Mouse (Mus musculus): ENCODE data around the gene Proser2.

Gene Proser2

GRCm38 (mm10) chr2:6072685-6073260 is 57.2 kb downstream of the Proser2 start:
- DNase-seq (ENCODE audit: low read depth, low spot score), result no peak

GRCm38 (mm10) chr2:6071598-6072440 is 58.2 kb downstream of the Proser2 start:
- DNase-seq (ENCODE audit: low read depth, low spot score), result no peak

- DNase-seq (ENCODE audit: low read depth, low spot score), result no peak
These were observed 59.1 kb downstream of the Proser2 start for GRCm38 (mm10) chr2:6070925-6071324.

GRCm38 (mm10) chr2:6067341-6067740 is 62.7 kb downstream of the Proser2 start:
- DNase-seq (ENCODE audit: low read depth, low spot score), result no peak

- no peak for DNase-seq (ENCODE audit: low read depth, low spot score)
These were observed 69.8 kb downstream of the Proser2 start for GRCm38 (mm10) chr2:6060071-6060804.

GRCm38 (mm10) chr2:6059291-6059690 is 70.7 kb downstream of the Proser2 start:
- DNase-seq (ENCODE audit: low read depth, low spot score), result no peak

GRCm38 (mm10) chr2:6056518-6056917 is 73.5 kb downstream of the Proser2 start:
- DNase-seq (ENCODE audit: low read depth, low spot score), result no peak

GRCm38 (mm10) chr2:6055466-6055865 is 74.5 kb downstream of the Proser2 start:
- no peak for DNase-seq (ENCODE audit: low read depth, low spot score)

GRCm38 (mm10) chr2:6049018-6049417 is 81.0 kb downstream of the Proser2 start:
- DNase-seq (ENCODE audit: low read depth, low spot score), result no peak

- no peak for DNase-seq (ENCODE audit: low read depth, low spot score)
These were observed 81.4 kb downstream of the Proser2 start for GRCm38 (mm10) chr2:6048570-6048969.

Data from c-Kit-negative CD71-positive TER-119-positive erythroid progenitor cells, embryonic 14.5 days (primary cell).